Comparison of ENCODE assay signal across 9 mouse cellular contexts in genomic region chr3:98106115-98106514, GRCm38 (mm10). TPM values are rescaled to one million over a fixed set of nuclear protein-coding genes. Genes with fewer than 3 reads are reported as not detected.
A peak's percentile ranks its signal among the peaks of the same experiment; 100 is the strongest.
DNase-seq lines count a peak whose midpoint lies in the region; ATAC-seq lines count a peak whose summit lies in the region.
"Had no signal": no experiment of that assay in that cellular context is flagged by ENCODE, and none has a peak within 500 bp of the region (broad histone marks: within the 10 kb centered on the region; RNA-seq: fewer than 3 reads in every experiment).

No protein-coding gene starts in this region.

- 0 out of 2 replicates have a peak, but pooled peaks cover 6% of the 10 kb centered on the region for H3K9me3 ChIP-seq in heart, embryonic 15.5 days (replicated peaks)
- peaks cover 8% of the 10 kb centered on the region for H3K9me3 ChIP-seq in heart, embryonic 11.5 days (replicated peaks; ENCODE audit: control insufficient read depth, low read length)
- no peaks in the 10 kb centered on the region for H3K9me3 ChIP-seq in forebrain, embryonic 14.5 days (replicated peaks; ENCODE audit: control insufficient read depth, low read length)
- no peaks in the 10 kb centered on the region for H3K9me3 ChIP-seq in limb, embryonic 15.5 days

- WGBS in heart, embryonic 15.5 days, result 80% methylated on average over 4 of the region's 4 CpGs
- 80% methylated on average over 4 of the region's 4 CpGs for WGBS in heart, embryonic 11.5 days (ENCODE audit: insufficient replicate concordance)
- WGBS in forebrain, embryonic 14.5 days, result 65% methylated on average over 4 of the region's 4 CpGs
- 60% methylated on average over 4 of the region's 4 CpGs for WGBS in limb, embryonic 15.5 days

- H3K4me3 ChIP-seq in heart, embryonic 15.5 days, result no peak overlapping the region
- no peak overlapping the region for H3K4me3 ChIP-seq in heart, embryonic 11.5 days (ENCODE audit: low read depth, low read length)
- H3K4me3 ChIP-seq in forebrain, embryonic 14.5 days (ENCODE audit: low read depth, low read length), result no peak overlapping the region
- no peak overlapping the region for H3K4me3 ChIP-seq in limb, embryonic 15.5 days

- no peak for ATAC-seq in heart, embryonic 15.5 days (replicated peaks; ENCODE audit: insufficient number of reproducible peaks, insufficient read depth, low FRiP score, low read depth)
- no peak for ATAC-seq in heart, embryonic 11.5 days (replicated peaks; ENCODE audit: insufficient number of reproducible peaks, low FRiP score, low TSS enrichment)
- ATAC-seq in forebrain, embryonic 14.5 days, result no peak
- no peak for ATAC-seq in limb, embryonic 15.5 days (ENCODE audit: insufficient number of reproducible peaks, low FRiP score, low TSS enrichment, low read depth)
- ATAC-seq in CD4-positive, CD25-positive, alpha-beta regulatory T cell, adult 4 months, result no peak

- H3K27ac ChIP-seq in heart, embryonic 15.5 days, result peak overlapping the region; percentile 32; the same call in 1 of the 2 replicates
- H3K27ac ChIP-seq in heart, embryonic 11.5 days (ENCODE audit: low read depth, low read length), result no peak overlapping the region
- H3K27ac ChIP-seq in forebrain, embryonic 14.5 days (ENCODE audit: low read depth, low read length), result peak overlapping the region; percentile 82
- peak overlapping the region; percentile 65 for H3K27ac ChIP-seq in limb, embryonic 15.5 days

- peaks cover 65% of the 10 kb centered on the region for H3K36me3 ChIP-seq in heart, embryonic 15.5 days
- peaks cover 29% of the 10 kb centered on the region for H3K36me3 ChIP-seq in heart, embryonic 11.5 days (ENCODE audit: control insufficient read depth, insufficient read depth, low read length)
- H3K36me3 ChIP-seq in forebrain, embryonic 14.5 days (ENCODE audit: control insufficient read depth, insufficient read depth, low read length), result peaks cover 38% of the 10 kb centered on the region
- peaks cover 78% of the 10 kb centered on the region for H3K36me3 ChIP-seq in limb, embryonic 15.5 days

- peak; percentile 37 for DNase-seq in Muller cell, postnatal 12 days (ENCODE audit: inconsistent ontology term)
- no peak for DNase-seq in forebrain, embryonic 14.5 days (ENCODE audit: low spot score)
- DNase-seq in urinary bladder, postnatal 36 days (ENCODE audit: low spot score in 2 of 2), result no peak
- DNase-seq in thymus, postnatal 36 days, result no peak
- DNase-seq: B cell, adult 2 months had no signal

- H3K9ac ChIP-seq in heart, embryonic 15.5 days, result no peak overlapping the region
- H3K9ac ChIP-seq in heart, embryonic 11.5 days (ENCODE audit: low read depth, low read length), result no peak overlapping the region
- H3K9ac ChIP-seq in forebrain, embryonic 14.5 days (ENCODE audit: low read length), result no peak overlapping the region
- H3K9ac ChIP-seq in limb, embryonic 15.5 days, result no peak overlapping the region

- H3K4me1 ChIP-seq in heart, embryonic 15.5 days (replicated peaks), result 0 out of 2 replicates have a peak, but pooled peaks cover 2% of the 10 kb centered on the region
- no peaks in the 10 kb centered on the region for H3K4me1 ChIP-seq in heart, embryonic 11.5 days (ENCODE audit: control insufficient read depth, insufficient read depth, low read length)
- H3K4me1 ChIP-seq in forebrain, embryonic 14.5 days (ENCODE audit: control insufficient read depth, insufficient read depth, low read length), result peaks cover 27% of the 10 kb centered on the region
- H3K4me1 ChIP-seq in limb, embryonic 15.5 days, result peaks cover 56% of the 10 kb centered on the region

- H3K4me2 ChIP-seq in heart, embryonic 15.5 days, result no peak overlapping the region
- no peak overlapping the region for H3K4me2 ChIP-seq in heart, embryonic 11.5 days
- no peak overlapping the region for H3K4me2 ChIP-seq in forebrain, embryonic 14.5 days (ENCODE audit: low read length)
- H3K4me2 ChIP-seq in limb, embryonic 15.5 days, result no peak overlapping the region

- H3K27me3 ChIP-seq in heart, embryonic 15.5 days, result no peaks in the 10 kb centered on the region
- H3K27me3 ChIP-seq in heart, embryonic 11.5 days (ENCODE audit: control insufficient read depth, insufficient read depth, low read length), result no peaks in the 10 kb centered on the region
- no peaks in the 10 kb centered on the region for H3K27me3 ChIP-seq in forebrain, embryonic 14.5 days (replicated peaks; ENCODE audit: control insufficient read depth, insufficient read depth, low read length)
- H3K27me3 ChIP-seq in limb, embryonic 15.5 days, result no peaks in the 10 kb centered on the region

RNA-seq across cellular contexts. Expression of gene Adam30, which starts 54.3 kb away (rescaled TPM):
- not detected in 2 replicates for polyA plus RNA-seq in heart, embryonic 15.5 days (2015; fragmentation: Nextera tagmentation; extraction: Ambion mirVana)
- 0.06 TPM in 1 of 2 replicates, not detected in the other for polyA plus RNA-seq in heart, embryonic 11.5 days (2014; fragmentation: Nextera tagmentation; extraction: Ambion mirVana)
- polyA plus RNA-seq in forebrain, embryonic 14.5 days (2014; fragmentation: Nextera tagmentation; extraction: Ambion mirVana), result not detected in 2 replicates
- polyA plus RNA-seq in limb, embryonic 15.5 days (2015; fragmentation: Nextera tagmentation; extraction: Ambion mirVana), result not detected in 2 replicates
- polyA plus RNA-seq in CD4-positive, CD25-positive, alpha-beta regulatory T cell, adult 4 months (2017; shearing (Covaris generic)), result not detected
